Mouse (Mus musculus) activated CD4-positive, CD25-positive, alpha-beta regulatory T cell, adult 4 months (primary cell): Measurements from ENCODE around the gene Tmem135. TPM values are rescaled to one million over a fixed set of nuclear protein-coding genes. Genes with fewer than 3 reads are reported as not detected.

Experiments used
- ATAC-seq: one replicate; pipeline ENCODE4 v1.8.0; 2017
- polyA plus RNA-seq, 2 experiments: library from polyadenylated mRNA; unstranded; fragments of 100-300 nt; shearing (Covaris generic); gene quantifications; one replicate each; pipeline ENCODE4 v1.2.1; 2017

Gene Tmem135
- 10 to 100 TPM; 18.7 to 24.8 TPM for polyA plus RNA-seq

DNA sequence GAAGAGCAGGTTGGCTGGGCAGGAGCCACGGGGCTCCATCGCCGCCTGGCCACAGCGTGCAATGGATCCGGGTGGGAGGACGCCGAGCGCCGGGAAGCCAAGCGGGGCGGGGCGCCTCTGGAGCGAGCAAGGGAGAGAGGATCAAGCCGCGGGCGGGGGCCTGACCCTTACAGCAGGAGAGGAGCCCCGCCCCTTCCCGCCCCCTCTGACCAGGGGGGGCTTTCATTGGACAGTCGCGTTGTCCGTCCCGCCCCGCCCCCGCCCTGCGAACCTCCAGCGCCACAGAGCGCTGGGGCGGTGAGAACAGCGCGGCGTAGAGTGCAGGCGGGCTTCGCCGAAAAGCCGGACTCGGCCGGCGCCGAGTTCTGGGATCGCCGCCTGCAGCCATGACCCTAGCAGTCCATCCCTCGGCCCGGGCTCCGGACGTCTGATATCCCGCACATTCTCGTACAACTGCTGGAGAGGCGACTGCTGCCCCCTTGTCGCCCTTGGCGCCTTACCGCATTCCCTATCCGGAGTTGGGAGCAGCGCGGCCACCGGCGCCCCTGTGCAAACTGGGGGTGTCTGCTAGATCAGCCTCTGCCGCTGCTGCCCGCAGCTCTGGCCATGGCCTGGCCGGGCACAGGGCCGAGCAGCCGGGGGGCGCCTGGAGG, at the start of gene Tmem135, which contains the start of gene Fzd4:
Tmem135 (minus strand) TSS at position 142 of the 653 bp plus-strand sequence.
Fzd4 (plus strand) TSS at position 275 of the 653 bp plus-strand sequence.
- peak; percentile 58 for ATAC-seq

DNA sequence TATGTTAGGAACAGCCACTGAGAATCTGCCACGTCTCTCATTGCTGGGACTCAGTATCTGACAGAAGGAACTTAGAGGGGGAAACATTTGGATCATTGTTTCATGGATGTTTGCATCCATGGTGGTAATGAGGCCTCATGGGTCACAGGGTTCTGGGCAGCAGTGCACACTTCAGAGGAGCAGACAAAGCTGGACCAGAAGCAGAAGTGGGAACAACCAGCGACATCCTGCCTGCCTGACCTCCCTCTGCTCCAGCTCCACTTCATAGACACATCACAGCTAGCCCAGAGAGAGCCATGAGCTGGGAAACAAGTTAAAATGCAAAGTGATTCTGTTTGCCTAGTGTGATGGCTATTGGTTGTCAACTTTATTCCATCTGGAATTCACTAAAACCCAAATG, 46.3 kb upstream of the Tmem135 start:
- ATAC-seq: no peak

DNA sequence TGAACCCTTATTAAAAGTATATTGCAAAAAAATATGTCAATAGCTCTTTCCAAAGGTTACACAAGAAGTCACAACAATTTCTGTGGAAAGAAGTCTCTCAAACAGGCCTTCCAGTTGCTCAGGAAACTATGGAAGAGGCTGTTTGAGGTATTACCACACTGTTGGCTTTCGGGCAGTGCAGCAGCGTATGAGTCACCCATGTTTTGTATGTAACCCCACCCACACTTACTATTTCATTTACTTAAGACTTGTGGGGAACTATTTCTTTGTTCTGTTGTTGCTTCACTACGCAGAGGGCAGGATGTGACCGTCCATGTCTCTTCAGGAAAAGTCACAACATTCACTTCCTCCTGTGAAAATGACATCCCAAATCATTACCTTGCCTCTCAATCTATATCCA, 41.1 kb upstream of the Tmem135 start:
- ATAC-seq: no peak

DNA sequence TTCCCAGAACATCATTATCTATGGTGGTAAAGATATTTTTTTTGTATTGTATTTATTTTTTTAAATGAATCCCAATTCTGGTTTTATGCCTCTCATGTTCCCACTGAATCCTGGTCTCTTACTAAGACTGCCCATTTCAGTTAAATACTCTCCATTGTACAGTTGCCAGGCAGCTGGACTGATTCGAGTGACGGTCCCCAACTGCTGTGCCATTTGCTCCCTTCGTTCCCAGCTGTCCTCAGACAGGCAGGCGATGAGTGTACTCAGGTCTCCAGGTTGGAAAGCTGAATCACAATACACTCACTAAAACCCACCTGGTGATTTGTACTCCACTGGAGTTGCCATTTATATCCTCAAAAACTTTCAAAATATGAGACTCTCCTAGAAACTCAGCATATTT, 38.2 kb upstream of the Tmem135 start:
- no peak for ATAC-seq

DNA sequence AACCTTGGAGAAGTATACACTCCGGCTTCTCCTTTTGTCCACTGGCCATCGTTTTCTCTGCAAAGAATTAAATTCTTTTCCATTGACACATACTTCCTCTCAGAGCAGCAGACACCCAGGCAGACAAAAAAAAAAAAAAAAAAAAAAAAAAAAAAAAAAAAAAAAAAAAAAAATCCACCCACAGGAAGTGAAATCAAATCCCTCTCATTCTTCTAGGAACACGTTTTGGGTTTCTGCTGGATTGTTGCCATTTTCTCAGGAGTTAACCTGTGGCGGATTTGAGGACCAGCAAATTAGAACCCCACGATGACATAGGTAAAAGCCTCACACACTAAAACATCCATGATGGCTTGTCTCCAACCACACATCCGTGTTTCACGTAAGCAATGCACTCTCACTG, 37.3 kb upstream of the Tmem135 start:
- ATAC-seq: no peak

DNA sequence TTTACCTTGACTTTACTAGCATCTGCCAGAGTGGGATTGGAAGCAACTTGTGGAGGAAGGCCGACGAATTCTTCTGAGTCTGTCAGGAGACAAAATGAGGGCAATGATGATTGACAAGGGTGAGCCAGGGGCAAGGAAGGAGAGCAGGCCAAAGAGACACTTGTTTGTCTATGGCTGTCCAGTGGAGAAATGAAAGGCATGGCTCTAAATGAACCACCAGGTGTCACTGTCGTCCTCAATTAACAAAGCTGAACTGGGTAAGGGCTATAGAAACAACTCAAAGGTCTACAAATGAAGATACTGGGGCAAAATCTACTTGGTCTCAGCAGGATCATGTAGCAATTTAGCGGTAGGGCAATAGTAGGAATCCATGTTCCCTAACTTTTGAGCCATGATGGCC, 33.6 kb upstream of the Tmem135 start:
- no peak for ATAC-seq

DNA sequence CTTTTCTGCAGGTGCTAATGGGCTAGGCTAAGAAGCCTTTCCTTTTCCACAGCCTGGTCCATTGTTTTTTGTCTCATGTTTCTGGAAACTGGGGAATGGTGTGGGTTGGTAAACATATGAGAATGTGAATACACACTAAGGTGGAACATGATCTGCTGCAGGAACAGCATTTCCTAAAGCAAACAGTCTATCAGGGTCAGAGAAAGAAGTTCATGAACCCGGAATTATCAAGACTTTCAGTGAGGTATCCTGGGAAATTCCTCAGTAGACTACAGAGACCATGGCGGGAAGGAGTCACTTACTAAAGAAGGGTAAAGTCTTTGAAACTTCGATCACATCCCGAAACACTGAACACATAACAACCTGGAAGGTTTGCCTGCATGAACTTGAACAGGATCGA, 32.4 kb upstream of the Tmem135 start:
- no peak for ATAC-seq

DNA sequence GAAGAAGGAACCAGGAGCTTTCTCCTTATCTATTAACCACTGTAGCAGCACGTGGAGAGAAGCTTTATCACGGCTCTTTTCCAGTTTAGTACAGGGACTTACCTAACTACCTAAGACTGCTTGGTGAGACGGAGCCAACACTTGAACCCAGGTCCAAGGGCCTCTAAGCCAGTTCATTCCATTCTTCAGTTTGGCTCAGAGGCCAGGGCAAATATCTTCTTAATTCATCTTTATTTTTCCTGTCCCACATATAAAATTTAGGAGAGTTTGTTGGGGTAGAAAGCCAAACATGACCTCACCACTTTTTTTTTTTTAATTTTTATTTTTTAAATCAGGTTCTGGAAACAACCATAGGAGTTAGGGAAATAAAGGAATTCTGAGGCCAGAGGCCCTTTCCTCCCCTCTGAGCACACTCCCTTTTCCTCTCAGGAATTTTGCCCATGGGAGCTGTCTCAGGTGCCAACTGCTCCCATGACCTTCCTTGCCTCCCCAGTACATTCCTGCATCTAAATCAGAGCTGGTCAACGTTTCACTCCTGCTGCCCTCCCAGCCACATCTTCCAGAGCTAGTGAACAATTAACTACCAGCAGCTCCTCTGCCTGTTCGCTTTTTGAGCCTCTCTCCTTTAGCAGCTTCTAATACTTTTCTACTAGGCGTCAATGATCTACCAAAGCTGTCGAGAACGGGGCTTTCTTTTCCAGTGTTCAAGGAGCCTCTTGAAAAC, 30.0 kb upstream of the Tmem135 start:
- ATAC-seq: no peak

DNA sequence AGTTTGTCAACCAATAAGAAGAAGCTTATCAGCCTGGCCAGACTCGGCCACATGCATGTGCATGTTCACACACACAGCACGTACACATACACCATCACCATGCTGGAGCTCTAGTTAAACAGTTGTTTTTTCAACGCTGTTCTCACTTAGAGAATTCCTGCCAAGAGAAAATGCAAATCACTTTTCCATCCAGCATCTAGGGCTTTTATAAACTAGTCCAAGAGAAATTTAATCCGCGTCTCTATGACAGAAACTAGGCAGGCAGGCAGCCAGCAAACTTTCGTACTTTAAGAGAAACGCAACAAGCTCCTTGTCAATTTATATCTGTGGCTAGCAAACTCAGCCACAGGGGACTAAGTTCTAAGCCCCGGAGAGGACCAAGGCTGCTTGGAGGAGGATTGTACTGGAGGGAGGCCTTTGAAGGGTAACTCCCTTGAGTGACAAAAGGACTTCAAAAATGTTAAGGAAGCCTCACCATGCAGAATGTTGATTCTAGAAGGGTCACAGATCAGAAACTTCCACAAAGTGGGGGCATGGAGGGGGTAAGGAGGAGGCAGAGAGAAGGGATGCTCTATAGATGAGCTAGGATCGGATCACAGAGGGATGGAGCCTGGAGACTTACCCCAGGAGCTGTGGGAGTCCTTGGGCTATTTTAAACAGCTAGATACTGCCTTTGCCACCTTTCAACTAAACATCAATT, 29.3 kb upstream of the Tmem135 start:
- no peak for ATAC-seq

DNA sequence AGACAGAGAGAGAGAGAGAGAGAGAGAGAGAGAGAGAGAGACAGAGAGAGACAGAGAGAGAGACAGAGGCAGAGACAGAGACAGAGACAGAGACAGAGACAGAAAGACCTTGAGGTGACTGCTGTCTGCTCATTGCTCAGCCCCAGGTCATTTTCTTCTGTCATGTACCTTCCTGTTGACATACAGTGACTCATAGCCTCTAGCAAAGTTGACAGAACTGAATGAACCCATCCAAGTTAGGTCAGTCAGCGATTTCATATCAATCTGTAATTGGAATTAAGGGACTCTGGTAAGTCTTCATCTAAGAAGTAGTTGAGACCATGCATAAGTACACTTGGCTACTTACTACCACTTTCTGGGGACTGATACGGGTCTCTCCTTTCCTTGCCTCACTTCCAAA, 27.2 kb upstream of the Tmem135 start:
- ATAC-seq: no peak

DNA sequence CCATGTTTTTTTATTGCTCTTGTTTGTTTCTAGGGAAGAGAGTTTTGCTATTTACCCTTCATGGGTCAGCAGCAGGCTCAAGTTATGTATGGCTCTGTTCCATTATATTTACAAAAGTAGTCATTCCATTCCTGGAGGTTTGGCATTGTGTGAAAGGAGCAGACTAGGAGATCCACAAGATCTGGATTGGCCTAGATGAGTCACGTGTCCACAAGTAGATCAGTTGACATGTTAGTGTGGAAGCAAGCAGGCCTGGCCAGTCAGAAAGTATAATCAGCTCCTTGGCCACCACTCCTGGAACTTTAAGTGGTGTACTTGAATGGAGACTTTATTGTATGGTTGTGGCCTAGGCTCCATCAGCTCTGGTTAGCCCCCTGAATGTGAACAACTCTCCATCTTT, 25.3 kb upstream of the Tmem135 start:
- ATAC-seq: no peak

DNA sequence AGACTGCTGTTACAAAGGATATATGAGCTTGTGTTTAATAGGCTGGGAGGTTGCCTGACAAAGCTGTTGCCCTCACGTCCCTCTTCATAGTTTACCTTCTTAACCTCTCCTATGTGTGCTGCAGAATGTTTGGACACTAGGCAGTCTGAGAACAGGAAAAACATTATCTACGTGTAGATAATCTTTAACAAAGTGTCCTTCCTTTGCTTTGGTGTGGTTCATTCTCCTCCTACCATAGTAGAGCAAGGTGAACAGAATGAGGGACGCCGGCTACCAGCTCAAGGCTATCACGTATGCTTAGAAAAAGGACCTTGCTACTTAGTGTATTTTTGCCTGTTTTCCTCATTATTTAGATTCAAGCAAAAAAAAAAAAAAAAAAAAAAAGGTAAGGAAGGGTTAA, 24.8 kb upstream of the Tmem135 start:
- ATAC-seq: no peak

DNA sequence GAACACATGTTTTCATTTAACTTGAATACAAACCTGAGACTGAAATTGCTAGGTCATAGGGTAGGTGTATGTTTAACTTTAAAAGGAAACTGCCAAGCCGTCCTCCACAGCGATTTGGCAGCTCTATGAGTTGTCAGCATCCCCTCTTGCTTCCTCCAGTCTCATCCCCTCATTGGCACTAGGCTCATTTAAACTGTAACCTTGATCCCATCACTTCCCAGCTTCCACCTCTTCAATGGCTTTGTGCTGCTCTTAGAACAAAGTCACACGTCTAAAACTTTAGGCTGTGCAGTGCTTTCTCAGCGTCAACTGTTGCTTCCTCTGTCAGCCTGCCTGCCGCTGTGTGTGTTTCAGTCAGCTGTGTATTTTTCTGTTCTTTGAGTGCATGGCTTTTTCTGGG, 23.1 kb upstream of the Tmem135 start:
- no peak for ATAC-seq

DNA sequence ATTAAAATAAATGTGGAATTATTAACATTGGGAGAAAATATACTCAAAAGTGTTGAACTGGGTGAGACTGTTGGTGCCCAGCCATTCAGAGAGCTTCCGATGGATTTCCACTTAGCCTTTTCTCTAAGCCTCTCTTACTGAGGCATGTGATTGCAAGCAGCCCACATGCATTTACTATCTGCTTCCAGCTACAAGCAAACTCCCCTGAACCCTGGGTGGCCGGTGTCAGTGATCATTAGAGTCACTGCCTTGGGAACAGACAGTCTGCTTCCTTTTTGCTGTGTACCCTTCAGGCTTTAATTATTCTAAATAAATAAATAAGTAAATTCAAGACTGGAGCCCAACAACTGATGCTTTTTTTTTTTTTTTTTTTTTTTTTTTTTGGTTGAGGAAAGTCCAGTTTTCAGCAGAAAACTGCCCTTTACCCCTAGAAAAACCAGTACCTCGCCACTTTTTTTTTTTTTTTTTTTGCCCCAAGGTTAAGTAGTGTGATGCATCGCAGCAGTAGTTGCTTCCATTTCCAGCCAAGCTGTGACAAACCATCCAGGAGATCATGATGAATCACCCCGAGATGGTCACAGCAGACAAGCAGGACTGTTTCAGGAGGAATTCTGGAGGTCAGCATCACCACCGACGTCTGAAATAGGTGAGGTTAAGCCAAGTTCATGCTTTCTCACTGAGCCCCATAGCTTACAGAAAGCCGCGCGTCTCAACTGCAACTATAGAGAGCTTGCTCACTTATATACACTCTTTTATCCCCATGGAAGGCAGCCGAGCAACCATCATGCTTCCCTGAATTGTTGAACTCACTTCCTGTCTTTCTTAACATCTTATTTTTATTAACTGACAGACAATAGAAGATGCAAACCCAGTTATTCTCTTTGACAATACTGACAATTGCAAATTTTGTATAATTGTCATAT, 22.0 kb upstream of the Tmem135 start:
- ATAC-seq: no peak

DNA sequence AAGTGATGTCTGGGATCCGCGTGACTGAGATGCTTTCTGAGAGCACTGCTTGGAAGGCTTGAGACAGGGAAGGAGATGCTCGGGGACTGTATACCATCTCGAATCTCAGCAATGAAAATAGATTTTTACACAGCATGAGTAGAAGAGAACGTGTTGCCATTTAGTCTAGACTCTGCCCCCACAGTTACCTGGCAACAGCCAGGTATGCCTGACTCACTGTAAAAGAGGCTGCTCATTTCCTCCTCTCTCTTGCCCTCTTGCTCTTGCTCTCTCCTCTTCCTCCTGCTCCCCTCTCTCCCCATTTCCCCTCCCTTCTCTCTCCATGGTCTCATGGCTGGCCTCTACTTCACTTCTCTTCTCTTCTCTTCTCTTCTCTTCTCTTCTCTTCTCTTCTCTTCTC, 20.6 kb upstream of the Tmem135 start:
- no peak for ATAC-seq

DNA sequence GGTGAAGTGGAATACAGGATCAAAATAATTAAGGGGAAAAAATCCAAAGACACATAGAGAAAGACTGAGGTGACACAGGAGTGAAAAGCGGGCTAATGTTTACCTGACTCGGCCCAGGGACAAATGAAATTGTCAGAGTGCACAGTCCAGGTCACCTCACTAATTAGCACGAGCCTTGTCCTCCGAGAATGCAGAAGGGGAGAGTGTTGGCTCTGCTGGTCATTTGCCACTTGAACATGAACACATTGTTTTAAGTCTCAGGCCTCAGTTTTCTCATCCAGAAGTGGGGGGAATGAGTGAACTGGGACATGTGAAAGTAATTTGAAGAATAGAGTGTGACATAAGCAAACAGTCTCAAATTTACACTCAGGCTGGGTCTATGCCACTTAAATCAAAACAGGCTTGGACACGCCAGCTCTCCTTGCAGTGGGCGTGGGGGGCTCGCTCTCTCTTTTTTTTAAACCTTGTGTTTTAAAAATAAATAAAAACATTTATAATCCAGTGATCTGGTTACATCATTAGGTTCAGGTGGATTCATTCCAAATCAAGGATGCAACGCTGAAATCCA, 19.8 kb upstream of the Tmem135 start:
- no peak for ATAC-seq

DNA sequence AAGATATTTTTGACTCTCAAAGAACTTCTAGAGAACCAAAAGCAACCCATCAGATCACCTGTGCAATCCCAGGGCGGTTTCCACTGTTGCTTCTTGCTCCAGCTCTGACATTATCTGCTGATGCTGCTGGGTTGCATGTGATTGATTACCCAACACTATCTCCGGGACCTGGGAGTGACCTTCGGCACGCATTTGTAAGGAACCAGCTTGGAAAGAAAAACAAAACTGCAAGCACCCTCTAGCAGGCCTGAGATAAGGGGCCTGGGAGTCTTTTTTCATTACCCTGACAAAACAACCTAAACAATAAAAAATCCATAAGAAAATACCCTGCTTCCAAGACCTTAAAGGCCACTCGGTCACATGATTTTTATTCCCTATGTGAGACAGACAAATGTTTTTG, 19.2 kb upstream of the Tmem135 start:
- no peak for ATAC-seq

DNA sequence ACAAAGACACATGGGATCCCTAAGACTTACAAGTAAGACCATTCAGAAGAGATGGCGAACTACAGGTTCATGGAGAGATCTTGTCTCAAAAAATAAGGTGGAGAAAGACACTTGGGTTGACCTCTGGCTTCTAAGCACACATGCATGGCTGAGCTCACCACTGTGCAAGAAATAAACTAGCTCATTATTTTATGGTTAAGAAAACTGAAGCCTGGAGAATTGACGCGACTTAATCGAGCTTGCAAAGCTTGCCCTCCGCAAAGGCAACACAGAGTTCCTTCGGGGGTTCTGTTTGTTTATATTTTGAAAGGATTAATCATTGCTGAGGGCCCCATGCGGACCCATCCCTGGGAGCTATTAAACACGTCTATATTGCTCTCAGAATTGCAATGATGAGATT, 18.6 kb upstream of the Tmem135 start:
- ATAC-seq: no peak

DNA sequence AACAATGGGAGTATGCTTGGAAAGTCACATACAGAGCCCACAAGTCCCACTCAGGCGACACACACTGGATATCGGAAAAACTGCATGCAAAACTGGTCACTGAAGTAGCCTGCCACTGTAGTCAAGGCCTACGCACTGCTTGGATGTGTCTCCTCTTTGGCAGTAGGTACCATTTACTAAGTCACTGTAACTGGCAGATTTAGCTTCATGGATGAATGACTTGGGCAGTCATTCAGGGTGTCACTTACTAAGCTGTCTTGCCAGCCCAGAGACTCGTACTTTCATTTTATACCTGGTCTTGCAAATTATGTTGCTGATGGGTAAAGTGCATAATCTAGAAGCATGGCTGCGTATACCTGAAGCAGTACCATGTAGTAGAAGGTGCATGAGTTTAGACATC, 17.3 kb upstream of the Tmem135 start:
- ATAC-seq: no peak

DNA sequence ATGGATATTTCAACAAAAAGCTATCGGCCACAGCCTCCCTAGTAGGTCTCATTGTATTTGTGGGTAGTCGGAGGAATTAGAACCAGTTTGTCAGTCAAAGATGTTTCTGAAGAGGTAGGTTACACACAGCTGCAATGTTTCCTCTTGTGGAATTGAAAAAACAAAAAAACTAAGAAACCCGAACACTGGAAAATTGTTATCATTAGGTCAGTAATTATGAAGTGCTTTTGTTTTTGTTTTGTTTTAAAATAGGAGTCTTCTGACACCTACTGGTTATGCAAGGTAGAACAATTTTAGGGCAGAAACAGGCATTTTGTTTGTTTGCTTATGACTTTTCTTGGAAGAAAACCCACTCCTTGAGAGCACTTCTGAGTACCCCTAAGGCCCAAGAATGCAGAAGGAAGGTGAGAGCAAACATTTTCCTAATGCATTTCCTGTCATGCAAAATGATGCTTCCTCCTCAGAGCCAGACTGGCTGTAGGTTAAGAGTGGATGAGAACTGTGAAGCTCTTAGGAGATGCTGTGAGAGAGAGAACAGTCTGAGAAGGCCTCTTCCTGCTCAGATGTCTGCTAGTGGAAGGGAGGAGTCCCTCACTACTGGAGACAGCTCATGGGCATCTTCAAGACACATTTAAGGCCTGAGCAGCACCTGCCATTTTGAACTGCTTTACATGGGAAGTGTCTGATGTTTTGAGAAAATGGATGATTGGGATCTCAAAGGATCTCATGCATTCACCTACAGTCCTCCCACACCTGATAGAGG, 15.1 kb upstream of the Tmem135 start:
- no peak for ATAC-seq

DNA sequence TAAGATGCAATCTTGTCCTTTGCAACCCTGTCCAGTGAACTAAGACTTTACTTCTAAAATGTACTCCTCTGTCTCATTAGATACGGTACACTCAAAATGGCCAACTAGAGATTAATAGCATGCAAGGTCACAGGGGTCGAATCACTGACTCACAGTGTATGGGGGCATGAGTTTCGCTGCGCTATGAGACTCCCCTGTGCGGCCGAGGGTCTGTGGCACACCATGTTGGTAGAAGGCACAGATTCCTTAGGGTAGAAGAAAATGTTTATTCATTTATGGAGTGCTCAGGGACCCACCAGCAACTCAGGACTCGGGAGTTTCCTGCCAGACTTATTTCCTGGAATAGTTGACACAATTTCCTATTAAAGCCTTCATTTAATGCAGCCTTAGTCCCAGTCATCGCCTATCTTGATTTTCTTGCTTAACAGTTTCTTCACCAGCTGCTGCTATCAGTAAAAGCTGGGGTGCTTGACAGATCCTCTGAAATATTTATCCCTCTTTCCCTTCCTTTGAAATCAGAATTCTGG, 14.2 kb upstream of the Tmem135 start:
- no peak for ATAC-seq
